9 mouse cellular contexts compared by ENCODE assay signal in genomic region chr4:42916617-42917401, GRCm38 (mm10). TPM values are rescaled to one million over a fixed set of nuclear protein-coding genes. Genes with fewer than 3 reads are reported as not detected.
A peak's percentile ranks its signal among the peaks of the same experiment; 100 is the strongest.
DNase-seq lines count a peak whose midpoint lies in the region; ATAC-seq and TF ChIP-seq lines count a peak whose summit lies in the region.
"Had no signal": no experiment of that assay in that cellular context is flagged by ENCODE, and none has a peak within 500 bp of the region (broad histone marks: within the 10 kb centered on the region; RNA-seq: fewer than 3 reads in every experiment).

Phf24 (plus strand) TSS chr4:42916660.

- H3K4me1 ChIP-seq in liver, embryonic 13.5 days (replicated peaks) = peaks cover 9% of the 10 kb centered on the region
- peaks cover 12% of the 10 kb centered on the region for H3K4me1 ChIP-seq in olfactory bulb, adult 2 months (ENCODE audit: control insufficient read depth, insufficient read depth, low read length)

- no peak for TF ChIP-seq CTCF in olfactory bulb, adult 2 months (IDR thresholded peaks at IDR 0.05; ENCODE audit: insufficient read depth, low read depth, low read length)

- WGBS in liver, embryonic 13.5 days (ENCODE audit: insufficient replicate concordance) = under 1% methylated on average over 71 of the region's 90 CpGs
- 8% methylated on average over 90 of the region's 90 CpGs for WGBS in olfactory bulb, adult 2 months

- peak within 1 kb of the TSS; percentile 73 for H3K4me2 ChIP-seq in liver, embryonic 13.5 days

- peak within 1 kb of the TSS; percentile 43; the same call in 1 of the 2 replicates for H3K9ac ChIP-seq in liver, embryonic 13.5 days

- H3K27me3 ChIP-seq in liver, embryonic 13.5 days = peaks cover 95% of the 10 kb centered on the region

- H3K9me3 ChIP-seq in liver, embryonic 13.5 days (replicated peaks) = no peaks in the 10 kb centered on the region

- no peak within 1 kb of the TSS for H3K27ac ChIP-seq in liver, embryonic 13.5 days
- H3K27ac ChIP-seq in olfactory bulb, adult 2 months (ENCODE audit: insufficient read depth, low read depth, low read length) = peak within 1 kb of the TSS; percentile 30

- peak; percentile 66 for ATAC-seq in granulocyte monocyte progenitor cell, adult 5-6 weeks (replicated peaks; ENCODE audit: poor library complexity, severe bottlenecking)
- ATAC-seq in liver, embryonic 13.5 days (ENCODE audit: low read depth) = no peak
- ATAC-seq in activated CD4-positive, CD25-positive, alpha-beta regulatory T cell, adult 4 months = no peak

- peak within 1 kb of the TSS; percentile 57 for H3K4me3 ChIP-seq in liver, embryonic 13.5 days (replicated peaks)
- peak within 1 kb of the TSS; percentile 77 for H3K4me3 ChIP-seq in olfactory bulb, adult 2 months (ENCODE audit: insufficient read depth, low read depth, low read length)

- DNase-seq in left cerebral cortex, adult 18-20 months (ENCODE audit: low spot score in 2 of 2) = peak; percentile 43 to 70
- no peak for DNase-seq in left cerebral cortex, adult 11 months (ENCODE audit: low spot score)
- DNase-seq in cerebellum, adult 8-10 months = peak; percentile 21
- peak; percentile 45 for DNase-seq in kidney, postnatal 14 days
- no peak for DNase-seq in liver, embryonic 13.5 days

- peak; percentile 38; the same call in 1 of the 2 replicates for TF ChIP-seq POLR2A in olfactory bulb, adult 2 months (IDR thresholded peaks at IDR 0.05; ENCODE audit: insufficient read depth, low read depth, low read length)

- no peaks in the 10 kb centered on the region for H3K36me3 ChIP-seq in liver, embryonic 13.5 days

RNA-seq across cellular contexts. Expression of gene Phf24, which starts in this region (rescaled TPM):
- 100 to 1,000 TPM; 366 to 369 TPM for total RNA-seq in left cerebral cortex, adult 18-20 months (2021)
- total RNA-seq in granulocyte monocyte progenitor cell, adult 5-6 weeks (2014; fragmentation: Nextera tagmentation) = 0.11 and 0.21 TPM in 2 replicates
- total RNA-seq in granulocyte monocyte progenitor cell, adult 5-6 weeks (2017) = 0.04 and 1.0 TPM in 2 replicates
- polyA plus RNA-seq in liver, embryonic 13.5 days (2015; fragmentation: Nextera tagmentation; extraction: Ambion mirVana) = 0.13 and 0.40 TPM in 2 replicates
- polyA plus RNA-seq in olfactory bulb, adult 2 months (2012; ENCODE audit: insufficient read depth, insufficient read length, low replicate concordance, missing spikeins) = not detected in 2 replicates
- polyA plus RNA-seq in activated CD4-positive, CD25-positive, alpha-beta regulatory T cell, adult 4 months (2017; shearing (Covaris generic)) = under 1 TPM in 1 of 2 experiments, not detected in 1; 0.14 TPM
- total RNA-seq: neutrophil, adult 5-6 weeks had no signal

Comparison
In these comparisons a context has a peak if more than half of its experiments do, and no peak if none do; other contexts are left out.
1. RNA of gene Phf24 (total RNA-seq): 366 to 369 TPM in left cerebral cortex, adult 18-20 months; 0.04 to 1.0 TPM in granulocyte monocyte progenitor cell, adult 5-6 weeks; every median in the first group is over 100 times any median in the second.
2. DNase-seq: peak in left cerebral cortex, adult 18-20 months (2 of 2), cerebellum, adult 8-10 months (single experiment) and kidney, postnatal 14 days (single experiment); none in left cerebral cortex, adult 11 months (single experiment) and liver, embryonic 13.5 days (single experiment).